Mouse (Mus musculus) cerebellum, adult 9-11 months (tissue): ENCODE measurements around the gene Lrrc4b.
A peak's percentile ranks its signal among the peaks of the same experiment; 100 is the strongest.

Experiments used
- DNase-seq: peaks from one replicate; pipeline ENCODE4 v3.0.0; 2022

The Lrrc4b gene

GRCm38 (mm10) chr7:44465111-44465510, 36.3 kb downstream of the Lrrc4b start, which contains the start of gene Aspdh:
Gene Aspdh, plus strand, starts transcription at chr7:44465391.
- peak; percentile 81 for DNase-seq

- DNase-seq, result peak; percentile 76
These were observed 37.4 kb downstream of the Lrrc4b start for GRCm38 (mm10) chr7:44466006-44466887.

- DNase-seq, result no peak
These were observed 38.1 kb downstream of the Lrrc4b start for GRCm38 (mm10) chr7:44466888-44467311.

GRCm38 (mm10) chr7:44467811-44468411, 39.1 kb downstream of the Lrrc4b start, which contains the start of gene Josd2:
Gene Josd2, plus strand, starts transcription at chr7:44467980.
- DNase-seq, result peak; percentile 98

- DNase-seq, result no peak
These were observed 39.9 kb downstream of the Lrrc4b start for GRCm38 (mm10) chr7:44468644-44469285.

- DNase-seq, result peak; percentile 59
These were observed 41.2 kb downstream of the Lrrc4b start for GRCm38 (mm10) chr7:44469677-44470675.

- DNase-seq, result peak; percentile 58
These were observed 42.1 kb downstream of the Lrrc4b start for GRCm38 (mm10) chr7:44470696-44471612.

GRCm38 (mm10) chr7:44471880-44472557, 43.2 kb downstream of the Lrrc4b start:
- peak; percentile 57 for DNase-seq

- no peak for DNase-seq
These were observed 43.7 kb downstream of the Lrrc4b start for GRCm38 (mm10) chr7:44472558-44472885.

GRCm38 (mm10) chr7:44472961-44473646, 44.3 kb downstream of the Lrrc4b start:
- peak; percentile 70 for DNase-seq

- DNase-seq, result peak; percentile 77
These were observed 45.6 kb downstream of the Lrrc4b start for GRCm38 (mm10) chr7:44474419-44474818.

GRCm38 (mm10) chr7:44475046-44475614, 46.3 kb downstream of the Lrrc4b start:
- DNase-seq, result peak; percentile 35

- no peak for DNase-seq
These were observed 54.1 kb downstream of the Lrrc4b start for GRCm38 (mm10) chr7:44482836-44483435.

GRCm38 (mm10) chr7:44484109-44484508, 55.3 kb downstream of the Lrrc4b start:
- no peak for DNase-seq

- peak; percentile 82 for DNase-seq
These were observed 56.2 kb downstream of the Lrrc4b start for GRCm38 (mm10) chr7:44484841-44485571.

GRCm38 (mm10) chr7:44485572-44486195, 56.9 kb downstream of the Lrrc4b start:
- no peak for DNase-seq

- DNase-seq, result peak; percentile 33
These were observed 58.2 kb downstream of the Lrrc4b start for GRCm38 (mm10) chr7:44486927-44487575.
